Mouse (Mus musculus) activated CD4-positive, CD25-positive, alpha-beta regulatory T cell, adult 9 weeks (primary cell): ENCODE measurements around the gene Mybl2. TPM values are rescaled to one million over a fixed set of nuclear protein-coding genes. Genes with fewer than 3 reads are reported as not detected.

Source experiments
- polyA plus RNA-seq: library from polyadenylated mRNA; unstranded; fragments of 100-300 nt; shearing (Covaris generic); gene quantifications from one replicate; pipeline ENCODE4 v1.2.1, GENCODE M21; 2017

Mybl2 gene
- polyA plus RNA-seq: 5.1 TPM

DNA sequence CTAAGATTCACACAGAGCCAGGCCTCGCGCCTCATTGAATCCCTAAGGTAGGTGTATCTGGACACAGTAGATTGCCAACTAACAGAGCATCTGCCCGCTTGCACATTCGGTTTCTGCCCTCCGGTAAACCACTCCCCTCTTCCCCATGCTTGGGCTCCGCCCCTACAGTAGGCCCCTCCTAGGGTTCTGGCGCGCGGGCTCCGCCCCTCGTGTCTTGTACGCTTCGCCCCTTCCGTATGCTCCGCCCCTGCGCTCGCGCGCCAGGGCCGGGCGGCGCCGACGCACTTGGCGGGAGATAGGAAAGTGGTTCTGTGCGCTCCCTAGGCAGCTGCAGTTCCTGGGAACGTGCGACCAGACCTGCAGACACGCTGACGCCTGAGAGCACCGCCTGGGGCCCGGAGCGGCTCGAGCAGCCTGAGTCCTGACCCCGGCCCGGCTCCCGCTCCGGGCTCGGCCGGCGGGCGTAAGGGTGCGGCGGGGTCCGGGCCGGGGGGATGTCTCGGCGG, at the start of gene Mybl2:
Gene Mybl2 (plus strand): TSS at position 353 of the 506 bp plus-strand sequence.

DNA sequence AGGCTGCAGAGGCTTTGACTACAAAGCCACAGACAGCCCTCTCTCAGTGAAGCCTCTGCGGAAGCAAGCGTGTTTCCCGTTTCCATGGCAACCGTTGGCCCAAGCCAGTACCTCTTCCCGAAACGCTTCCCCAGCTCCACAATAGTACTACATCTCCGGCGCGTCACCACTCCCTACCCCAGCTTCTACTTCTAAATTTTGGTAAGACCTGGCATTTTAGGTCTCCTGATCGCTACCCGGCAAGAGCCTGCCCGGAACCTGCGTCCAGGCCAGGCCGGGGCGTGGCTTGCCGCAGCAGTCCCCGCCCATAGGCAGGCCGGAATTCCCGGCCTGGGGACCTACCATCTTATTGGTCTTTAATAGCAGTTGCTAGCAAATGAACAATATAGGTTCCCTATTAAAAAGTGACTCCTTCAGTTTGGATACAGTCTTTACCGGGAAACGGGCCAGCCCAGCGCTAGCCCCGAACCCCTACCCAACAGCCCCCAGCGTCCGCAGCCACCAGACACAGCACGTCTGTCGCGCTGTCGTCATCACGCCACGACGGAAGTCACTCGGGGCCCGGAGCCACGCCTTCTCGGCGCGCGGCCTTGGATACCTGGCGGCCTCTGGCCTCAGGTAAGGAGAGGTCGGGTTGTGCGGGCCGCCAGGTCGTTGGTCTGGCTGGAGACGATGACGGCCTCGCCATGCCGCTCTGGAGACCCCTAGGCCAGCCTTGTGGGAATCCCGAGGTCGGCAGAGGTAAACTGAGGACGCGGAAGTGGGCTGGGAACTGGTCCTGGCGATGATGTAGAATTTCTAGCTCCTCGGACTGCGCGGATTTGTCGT, 37.4 kb upstream of the Mybl2 start, which contains the start of gene Ift52:
Gene Ift52 (plus strand): TSS at position 439 of the 828 bp plus-strand sequence.

DNA sequence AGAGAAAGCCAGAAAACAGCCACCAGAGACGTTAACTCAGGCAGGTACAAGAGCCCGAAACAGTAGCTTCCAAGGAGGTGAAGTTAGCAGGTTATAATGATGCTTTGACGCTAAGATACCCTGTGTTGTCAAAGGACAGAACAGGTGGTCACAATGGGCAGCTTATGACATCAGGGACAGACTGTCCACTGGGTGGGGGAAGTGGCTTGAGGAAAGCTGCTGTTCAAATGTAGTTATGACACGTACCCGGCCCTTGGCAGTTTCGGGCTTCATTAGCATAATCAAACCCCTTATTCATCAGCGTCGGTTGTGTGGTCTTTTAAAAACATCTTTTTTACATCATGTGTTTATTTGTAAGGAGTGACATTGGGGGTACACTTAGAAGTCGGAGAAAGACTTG, 33.2 kb downstream of the Mybl2 start, which contains the start of gene Gtsf1l:
Gene Gtsf1l (minus strand): TSS at position 128 of the 400 bp plus-strand sequence.

Other genes with a start within 250 kb of the Mybl2 start
- gene Srsf6, start 123.2 kb upstream of the Mybl2 start, polyA plus RNA-seq: 49.7 TPM
- gene L3mbtl1, start 111.2 kb upstream of the Mybl2 start, polyA plus RNA-seq: not detected
- gene Sgk2, start 67.4 kb upstream of the Mybl2 start, polyA plus RNA-seq: not detected
- 65.6 TPM for gene Ift52, start 37.3 kb upstream of the Mybl2 start, polyA plus RNA-seq
- gene Gtsf1l, start 33.2 kb downstream of the Mybl2 start, polyA plus RNA-seq: not detected
- 15.7 TPM for gene Tox2, start 148.4 kb downstream of the Mybl2 start, polyA plus RNA-seq